ENCODE assay signal across 16 mouse cellular contexts in genomic region chr1:105430712-105431111, GRCm38 (mm10).
"Had no signal": no experiment of that assay in that cellular context is flagged by ENCODE, and none has a peak within 500 bp of the region (broad histone marks: within the 10 kb centered on the region; RNA-seq: fewer than 3 reads in every experiment).

No protein-coding gene starts in this region.

- H3K9me3 ChIP-seq: liver, embryonic 15.5 days; midbrain, embryonic 10.5 days; midbrain, embryonic 12.5 days; neural tube, embryonic 13.5 days; neural tube, embryonic 15.5 days; stomach, embryonic 15.5 days had no signal

- ATAC-seq: liver, postnatal 0 days had no signal

- H3K36me3 ChIP-seq: liver, embryonic 15.5 days; midbrain, embryonic 10.5 days; midbrain, embryonic 12.5 days; neural tube, embryonic 13.5 days; neural tube, embryonic 15.5 days; stomach, embryonic 15.5 days had no signal

- DNase-seq: liver, postnatal 0 days; lung, embryonic 14.5 days; lung, postnatal 10 days; lung, postnatal 4 days; midbrain, embryonic 14.5 days; right cerebral cortex, postnatal 14 days; thymus, adult 2 months; thymus, postnatal 25 days; thymus, postnatal 4 days had no signal

- H3K4me1 ChIP-seq: liver, embryonic 15.5 days; neural tube, embryonic 13.5 days; neural tube, embryonic 15.5 days; stomach, embryonic 15.5 days had no signal

- H3K4me2 ChIP-seq: liver, embryonic 15.5 days; lung, embryonic 14.5 days; midbrain, embryonic 12.5 days; neural tube, embryonic 13.5 days; neural tube, embryonic 15.5 days; stomach, embryonic 15.5 days had no signal

- H3K4me3 ChIP-seq: liver, embryonic 15.5 days; midbrain, embryonic 10.5 days; midbrain, embryonic 12.5 days; neural tube, embryonic 13.5 days; neural tube, embryonic 15.5 days; stomach, embryonic 15.5 days had no signal

- H3K27me3 ChIP-seq: liver, embryonic 15.5 days; midbrain, embryonic 12.5 days; neural tube, embryonic 13.5 days; neural tube, embryonic 15.5 days; stomach, embryonic 15.5 days had no signal

- H3K27ac ChIP-seq: liver, embryonic 15.5 days; midbrain, embryonic 10.5 days; midbrain, embryonic 12.5 days; neural tube, embryonic 13.5 days; neural tube, embryonic 15.5 days; stomach, embryonic 15.5 days; stomach, postnatal 0 days had no signal

- H3K9ac ChIP-seq: liver, embryonic 15.5 days; liver, postnatal 0 days; lung, embryonic 14.5 days; midbrain, embryonic 12.5 days; neural tube, embryonic 13.5 days; neural tube, embryonic 15.5 days; stomach, embryonic 15.5 days had no signal
